ENCODE assay signal across 12 mouse cellular contexts in the genomic region with DNA sequence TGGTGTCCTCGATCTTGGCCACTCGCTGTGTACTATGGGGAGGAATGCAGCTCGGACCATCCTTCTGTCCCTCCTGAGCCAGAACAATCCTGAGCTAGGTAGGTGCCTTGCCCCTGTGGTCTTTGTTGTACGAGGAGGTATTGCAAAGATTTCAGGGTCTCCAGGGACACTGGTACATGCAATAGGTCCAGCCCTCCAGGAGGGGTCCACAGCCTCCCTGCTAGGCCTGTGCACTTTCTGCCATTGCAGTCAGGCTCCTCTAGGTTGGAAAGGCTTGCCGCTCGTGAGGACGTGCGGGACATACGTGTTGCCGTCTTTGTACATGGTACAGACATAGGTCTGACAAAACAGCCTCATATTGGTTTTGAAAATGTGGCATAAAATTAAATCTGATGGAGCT.
DNase-seq lines count a peak whose midpoint lies in the region; ATAC-seq and TF ChIP-seq lines count a peak whose summit lies in the region.
"Had no signal": no experiment of that assay in that cellular context is flagged by ENCODE, and none has a peak within 500 bp of the region (broad histone marks: within the 10 kb centered on the region; RNA-seq: fewer than 3 reads in every experiment).

No protein-coding gene starts in this region.

- H3K27ac ChIP-seq in gastrocnemius, adult 2 months = peak overlapping the region; percentile 86
- H3K27ac ChIP-seq in kidney, postnatal 0 days = peak overlapping the region; percentile 84
- peak overlapping the region; percentile 82 for H3K27ac ChIP-seq in embryonic facial prominence, embryonic 10.5 days (replicated peaks)
- H3K27ac ChIP-seq in limb, embryonic 13.5 days = peak overlapping the region; percentile 96
- H3K27ac ChIP-seq: hindbrain, embryonic 14.5 days; liver, embryonic 14.5 days had no signal

- no peaks in the 10 kb centered on the region for H3K36me3 ChIP-seq in kidney, postnatal 0 days (ENCODE audit: insufficient read depth, low read length)
- no peaks in the 10 kb centered on the region for H3K36me3 ChIP-seq in embryonic facial prominence, embryonic 10.5 days (replicated peaks)
- no peaks in the 10 kb centered on the region for H3K36me3 ChIP-seq in limb, embryonic 13.5 days

- peak; percentile 24 for DNase-seq in gastrocnemius, adult 2 months
- DNase-seq in gastrocnemius, postnatal 25 days = no peak
- no peak for DNase-seq in kidney, postnatal 0 days (ENCODE audit: low spot score)
- DNase-seq in kidney, adult 8-10 months = no peak
- peak; percentile 26 for DNase-seq in embryonic facial prominence, embryonic 10.5 days (ENCODE audit: low spot score)
- DNase-seq in layer of hippocampus, postnatal 36 days = no peak
- DNase-seq in cerebellum, adult 9-10 months = no peak
- DNase-seq: B cell, adult 2 months; midbrain, embryonic 14.5 days had no signal

- H3K27me3 ChIP-seq in kidney, postnatal 0 days (ENCODE audit: insufficient read depth, low read length) = no peaks in the 10 kb centered on the region
- no peaks in the 10 kb centered on the region for H3K27me3 ChIP-seq in embryonic facial prominence, embryonic 10.5 days (replicated peaks; ENCODE audit: low read depth, poor library complexity, severe bottlenecking)
- H3K27me3 ChIP-seq in limb, embryonic 13.5 days = no peaks in the 10 kb centered on the region

- H3K9me3 ChIP-seq in kidney, postnatal 0 days (replicated peaks; ENCODE audit: low read length) = no peaks in the 10 kb centered on the region
- H3K9me3 ChIP-seq in embryonic facial prominence, embryonic 10.5 days = no peaks in the 10 kb centered on the region
- H3K9me3 ChIP-seq in limb, embryonic 13.5 days = no peaks in the 10 kb centered on the region

- no peak overlapping the region for H3K9ac ChIP-seq in kidney, postnatal 0 days (ENCODE audit: low read depth, low read length)
- 0 out of 2 replicates have a peak overlapping the region, but pooled peaks have one; percentile 19 for H3K9ac ChIP-seq in limb, embryonic 13.5 days
- H3K9ac ChIP-seq: hindbrain, embryonic 14.5 days; liver, embryonic 14.5 days had no signal

- intact Hi-C loops in gastrocnemius, adult 2 months (cut with DNase I) = no loop called here

- no peak overlapping the region for H3K4me3 ChIP-seq in gastrocnemius, adult 2 months
- H3K4me3 ChIP-seq in kidney, postnatal 0 days (replicated peaks; ENCODE audit: low read depth, low read length) = no peak overlapping the region
- no peak overlapping the region for H3K4me3 ChIP-seq in embryonic facial prominence, embryonic 10.5 days
- no peak overlapping the region for H3K4me3 ChIP-seq in limb, embryonic 13.5 days

- TF ChIP-seq CTCF in gastrocnemius, adult 2 months (IDR thresholded peaks at IDR 0.05) = no peak
- no peak for TF ChIP-seq CTCF in kidney, postnatal 0 days (IDR thresholded peaks at IDR 0.05; ENCODE audit: low read depth)

- 84% methylated on average over 10 of the region's 10 CpGs for WGBS in kidney, postnatal 0 days
- WGBS in embryonic facial prominence, embryonic 10.5 days = 90% methylated on average over 10 of the region's 10 CpGs
- 77% methylated on average over 10 of the region's 10 CpGs for WGBS in limb, embryonic 13.5 days

- no peak for ATAC-seq in kidney, postnatal 0 days (replicated peaks; ENCODE audit: low FRiP score, low read depth)
- no peak for ATAC-seq in limb, embryonic 13.5 days (ENCODE audit: low FRiP score, low read depth)

- no peak overlapping the region for H3K4me2 ChIP-seq in kidney, postnatal 0 days (ENCODE audit: low read length)
- peak overlapping the region; percentile 23; the same call in 1 of the 2 replicates for H3K4me2 ChIP-seq in limb, embryonic 13.5 days (replicated peaks)
- H3K4me2 ChIP-seq: hindbrain, embryonic 14.5 days had no signal

- peaks cover 17% of the 10 kb centered on the region; the same call in 1 of the 2 replicates for H3K4me1 ChIP-seq in kidney, postnatal 0 days (replicated peaks; ENCODE audit: insufficient read depth, low read length)
- H3K4me1 ChIP-seq in embryonic facial prominence, embryonic 10.5 days = peaks cover 57% of the 10 kb centered on the region
- peaks cover 71% of the 10 kb centered on the region for H3K4me1 ChIP-seq in limb, embryonic 13.5 days

Comparison
In these comparisons a context has a peak if more than half of its experiments do, and no peak if none do; other contexts are left out.
1. DNase-seq: peak in gastrocnemius, adult 2 months (single experiment) and embryonic facial prominence, embryonic 10.5 days (single experiment); none in gastrocnemius, postnatal 25 days (single experiment), kidney, postnatal 0 days (single experiment), kidney, adult 8-10 months (0 of 2), layer of hippocampus, postnatal 36 days (0 of 2) and cerebellum, adult 9-10 months (single experiment).
2. Peak in every context shown above with its lines, with median percentiles within 50 percentile points of each other: H3K27ac ChIP-seq.